In the genomic region with DNA sequence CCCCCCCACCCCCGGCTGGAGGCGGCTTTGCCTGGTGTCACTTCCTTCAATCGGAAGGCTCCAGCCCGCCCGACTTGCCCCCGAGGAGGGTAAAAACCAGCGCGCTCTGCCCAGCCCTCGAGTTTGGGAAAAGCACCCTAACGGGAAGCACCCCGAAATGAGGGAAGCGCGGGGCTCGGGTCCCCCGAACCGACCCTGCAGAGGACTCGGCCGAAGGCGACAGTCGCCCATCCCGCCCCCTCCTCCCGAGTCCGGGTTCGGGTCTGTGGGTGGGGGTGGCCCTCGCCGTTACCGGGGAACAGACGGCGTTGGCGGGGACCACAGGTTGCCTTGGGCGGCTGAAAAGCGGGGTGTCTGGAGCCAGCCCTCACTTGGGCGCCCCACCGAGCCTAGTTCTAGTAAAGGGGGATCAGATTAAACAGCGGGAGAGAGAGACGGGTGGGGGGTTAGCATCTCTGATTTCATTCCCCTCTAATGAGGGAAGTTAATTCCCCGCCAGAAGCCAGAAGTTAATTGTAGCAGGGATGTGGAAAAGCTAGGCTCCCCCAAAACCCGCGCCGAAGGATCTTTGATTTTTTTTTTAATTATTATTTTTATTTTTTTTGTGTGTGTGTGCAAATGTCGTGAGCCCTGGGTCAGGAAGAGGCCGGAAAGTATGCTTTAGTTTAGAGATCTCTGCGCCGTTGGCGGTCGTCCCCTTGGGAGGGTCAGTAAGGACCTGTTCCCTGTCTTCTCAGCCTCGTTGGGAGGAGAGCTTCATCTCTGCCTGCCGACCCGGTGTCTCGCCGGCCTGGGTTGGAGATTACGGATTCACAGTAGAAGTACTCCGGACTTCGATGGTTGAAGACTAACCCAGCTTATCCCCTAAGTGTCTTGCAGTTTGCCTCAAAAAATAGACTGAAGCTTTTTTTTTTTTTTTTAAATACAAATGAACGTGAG, we compare ENCODE assay signal across 7 mouse cellular contexts. TPM values are rescaled to one million over a fixed set of nuclear protein-coding genes. Genes with fewer than 3 reads are reported as not detected.
DNase-seq lines count a peak whose midpoint lies in the region; ATAC-seq and TF ChIP-seq lines count a peak whose summit lies in the region.

No protein-coding gene starts in this region.

- ATAC-seq in G1E (ENCODE audit: extremely low read depth, insufficient number of reproducible peaks, low FRiP score, poor library complexity, severe bottlenecking): no peak
- 0 out of 2 replicates have a peak, but pooled peaks have one; percentile 1 for ATAC-seq in heart, embryonic 11.5 days (replicated peaks; ENCODE audit: insufficient number of reproducible peaks, low FRiP score, low TSS enrichment)
- no peak for ATAC-seq in stomach, embryonic 15.5 days (ENCODE audit: insufficient read depth, low FRiP score, low read depth)

- no peak for TF ChIP-seq CTCF in G1E (IDR thresholded peaks at IDR 0.05; ENCODE audit: low read depth, low read length)

- H3K9ac ChIP-seq in heart, embryonic 11.5 days (ENCODE audit: low read depth, low read length): peak overlapping the region; percentile 97
- peak overlapping the region; percentile 90; the same call in 1 of the 2 replicates for H3K9ac ChIP-seq in stomach, embryonic 15.5 days

- WGBS in heart, embryonic 11.5 days (ENCODE audit: insufficient replicate concordance): under 1% methylated on average over 50 of the region's 55 CpGs
- 1% methylated on average over 53 of the region's 55 CpGs for WGBS in midbrain, embryonic 10.5 days
- under 1% methylated on average over 53 of the region's 55 CpGs for WGBS in stomach, embryonic 15.5 days

- peaks cover 53% of the 10 kb centered on the region for H3K36me3 ChIP-seq in G1E (replicated peaks)
- peaks cover 22% of the 10 kb centered on the region for H3K36me3 ChIP-seq in heart, embryonic 11.5 days (ENCODE audit: control insufficient read depth, insufficient read depth, low read length)
- peaks cover 42% of the 10 kb centered on the region for H3K36me3 ChIP-seq in midbrain, embryonic 10.5 days
- peaks cover 23% of the 10 kb centered on the region for H3K36me3 ChIP-seq in stomach, embryonic 15.5 days

- H3K4me2 ChIP-seq in heart, embryonic 11.5 days: peak overlapping the region; percentile 83
- peak overlapping the region; percentile 60 for H3K4me2 ChIP-seq in stomach, embryonic 15.5 days

- H3K4me1 ChIP-seq in G1E (ENCODE audit: insufficient read depth, low read depth, low read length): peaks cover 52% of the 10 kb centered on the region
- peaks cover 20% of the 10 kb centered on the region for H3K4me1 ChIP-seq in heart, embryonic 11.5 days (ENCODE audit: control insufficient read depth, insufficient read depth, low read length)
- peaks cover 37% of the 10 kb centered on the region for H3K4me1 ChIP-seq in midbrain, embryonic 10.5 days
- H3K4me1 ChIP-seq in stomach, embryonic 15.5 days: peaks cover 19% of the 10 kb centered on the region

- no peaks in the 10 kb centered on the region for H3K27me3 ChIP-seq in G1E (ENCODE audit: insufficient read depth, low read length)
- H3K27me3 ChIP-seq in heart, embryonic 11.5 days (ENCODE audit: control insufficient read depth, insufficient read depth, low read length): no peaks in the 10 kb centered on the region
- no peaks in the 10 kb centered on the region for H3K27me3 ChIP-seq in midbrain, embryonic 10.5 days (ENCODE audit: low read depth, poor library complexity, severe bottlenecking)
- H3K27me3 ChIP-seq in stomach, embryonic 15.5 days (replicated peaks): no peaks in the 10 kb centered on the region

- DNase-seq in B cell, adult 2 months: peak; percentile 38 to 40
- peak; percentile 44 for DNase-seq in G1E (ENCODE audit: low spot score)
- DNase-seq in embryo, embryonic 10 days (ENCODE audit: low spot score): peak; percentile 56
- peak; percentile 49 to 61 for DNase-seq in layer of hippocampus, postnatal 10 days (ENCODE audit: low spot score in 2 of 2)
- no peak for DNase-seq in midbrain, embryonic 10.5 days (ENCODE audit: low spot score)

- no peaks in the 10 kb centered on the region for H3K9me3 ChIP-seq in G1E (replicated peaks)
- no peaks in the 10 kb centered on the region for H3K9me3 ChIP-seq in heart, embryonic 11.5 days (replicated peaks; ENCODE audit: control insufficient read depth, low read length)
- no peaks in the 10 kb centered on the region for H3K9me3 ChIP-seq in midbrain, embryonic 10.5 days (replicated peaks)
- no peaks in the 10 kb centered on the region for H3K9me3 ChIP-seq in stomach, embryonic 15.5 days

- peak overlapping the region; percentile 90 for H3K27ac ChIP-seq in heart, embryonic 11.5 days (ENCODE audit: low read depth, low read length)
- peak overlapping the region; percentile 98 for H3K27ac ChIP-seq in midbrain, embryonic 10.5 days (replicated peaks)
- peak overlapping the region; percentile 88 for H3K27ac ChIP-seq in stomach, embryonic 15.5 days

- H3K4me3 ChIP-seq in G1E (ENCODE audit: low read depth, low read length): peak overlapping the region; percentile 97
- H3K4me3 ChIP-seq in heart, embryonic 11.5 days (ENCODE audit: low read depth, low read length): peak overlapping the region; percentile 76
- peak overlapping the region; percentile 79 for H3K4me3 ChIP-seq in midbrain, embryonic 10.5 days
- H3K4me3 ChIP-seq in stomach, embryonic 15.5 days (replicated peaks): peak overlapping the region; percentile 94

RNA-seq across cellular contexts. Expression of a gene that starts 0.9 kb away (rescaled TPM):
- total RNA-seq in G1E (2014; fragmentation: Nextera tagmentation) (38.1 and 47.6 TPM in 2 replicates), G1E (2017) (88.0 and 111 TPM in 2 replicates)
- polyA plus RNA-seq in G1E (2012): 114 and 127 TPM in 2 replicates
- polyA plus RNA-seq in heart, embryonic 11.5 days (2014; fragmentation: Nextera tagmentation; extraction: Ambion mirVana): 140 and 149 TPM in 2 replicates
- total RNA-seq in layer of hippocampus, postnatal 10 days (2021): 10 to 100 TPM; 63.6 to 77.0 TPM
- 396 and 421 TPM in 2 replicates for polyA plus RNA-seq in midbrain, embryonic 10.5 days (2016; fragmentation: Nextera tagmentation; extraction: Ambion mirVana)
- polyA plus RNA-seq in stomach, embryonic 15.5 days (2015; fragmentation: Nextera tagmentation; extraction: Ambion mirVana): 233 and 262 TPM in 2 replicates

RNA-seq across cellular contexts. Expression of a gene that starts 13.1 kb away (rescaled TPM):
- total RNA-seq in G1E (2014; fragmentation: Nextera tagmentation): 90.0 and 96.0 TPM in 2 replicates
- 5.6 and 8.6 TPM in 2 replicates for total RNA-seq in G1E (2017)
- polyA plus RNA-seq in G1E (2012): 11.7 and 13.9 TPM in 2 replicates
- polyA plus RNA-seq in heart, embryonic 11.5 days (2014; fragmentation: Nextera tagmentation; extraction: Ambion mirVana): 27.0 and 31.0 TPM in 2 replicates
- 10 to 100 TPM; 29.3 to 32.5 TPM for total RNA-seq in layer of hippocampus, postnatal 10 days (2021)
- 36.9 and 41.3 TPM in 2 replicates for polyA plus RNA-seq in midbrain, embryonic 10.5 days (2016; fragmentation: Nextera tagmentation; extraction: Ambion mirVana)
- 23.0 and 26.6 TPM in 2 replicates for polyA plus RNA-seq in stomach, embryonic 15.5 days (2015; fragmentation: Nextera tagmentation; extraction: Ambion mirVana)

RNA-seq across cellular contexts. Expression of a gene that starts 13.1 kb away (rescaled TPM):
- total RNA-seq in G1E (2014; fragmentation: Nextera tagmentation) (27.8 and 31.8 TPM in 2 replicates), G1E (2017) (45.5 and 47.0 TPM in 2 replicates)
- polyA plus RNA-seq in G1E (2012): 5.3 and 14.1 TPM in 2 replicates
- 40.4 and 43.9 TPM in 2 replicates for polyA plus RNA-seq in heart, embryonic 11.5 days (2014; fragmentation: Nextera tagmentation; extraction: Ambion mirVana)
- total RNA-seq in layer of hippocampus, postnatal 10 days (2021): 10 to 100 TPM; 31.0 to 35.3 TPM
- polyA plus RNA-seq in midbrain, embryonic 10.5 days (2016; fragmentation: Nextera tagmentation; extraction: Ambion mirVana): 56.4 and 60.8 TPM in 2 replicates
- polyA plus RNA-seq in stomach, embryonic 15.5 days (2015; fragmentation: Nextera tagmentation; extraction: Ambion mirVana): 52.0 and 58.1 TPM in 2 replicates

RNA-seq across cellular contexts. Expression of a gene that starts 20.9 kb away (rescaled TPM):
- total RNA-seq in G1E (2014; fragmentation: Nextera tagmentation) (312 and 362 TPM in 2 replicates), G1E (2017) (143 and 153 TPM in 2 replicates)
- 1,989 and 2,415 TPM in 2 replicates for polyA plus RNA-seq in G1E (2012)
- polyA plus RNA-seq in heart, embryonic 11.5 days (2014; fragmentation: Nextera tagmentation; extraction: Ambion mirVana): 1,289 and 1,331 TPM in 2 replicates
- 100 to 1,000 TPM; 732 to 825 TPM for total RNA-seq in layer of hippocampus, postnatal 10 days (2021)
- polyA plus RNA-seq in midbrain, embryonic 10.5 days (2016; fragmentation: Nextera tagmentation; extraction: Ambion mirVana): 861 and 874 TPM in 2 replicates
- 1,002 and 1,095 TPM in 2 replicates for polyA plus RNA-seq in stomach, embryonic 15.5 days (2015; fragmentation: Nextera tagmentation; extraction: Ambion mirVana)

RNA-seq across cellular contexts. Expression of a gene that starts 27.1 kb away (rescaled TPM):
- total RNA-seq in G1E (2014; fragmentation: Nextera tagmentation): 1,458 and 1,815 TPM in 2 replicates
- 554 and 587 TPM in 2 replicates for total RNA-seq in G1E (2017)
- 445 and 449 TPM in 2 replicates for polyA plus RNA-seq in G1E (2012)
- 1,523 and 1,540 TPM in 2 replicates for polyA plus RNA-seq in heart, embryonic 11.5 days (2014; fragmentation: Nextera tagmentation; extraction: Ambion mirVana)
- 100 to 1,000 TPM; 753 to 793 TPM for total RNA-seq in layer of hippocampus, postnatal 10 days (2021)
- 1,606 and 1,767 TPM in 2 replicates for polyA plus RNA-seq in midbrain, embryonic 10.5 days (2016; fragmentation: Nextera tagmentation; extraction: Ambion mirVana)
- 1,324 and 1,567 TPM in 2 replicates for polyA plus RNA-seq in stomach, embryonic 15.5 days (2015; fragmentation: Nextera tagmentation; extraction: Ambion mirVana)
